ENCODE assay signal across 26 mouse cellular contexts in the genomic region with DNA sequence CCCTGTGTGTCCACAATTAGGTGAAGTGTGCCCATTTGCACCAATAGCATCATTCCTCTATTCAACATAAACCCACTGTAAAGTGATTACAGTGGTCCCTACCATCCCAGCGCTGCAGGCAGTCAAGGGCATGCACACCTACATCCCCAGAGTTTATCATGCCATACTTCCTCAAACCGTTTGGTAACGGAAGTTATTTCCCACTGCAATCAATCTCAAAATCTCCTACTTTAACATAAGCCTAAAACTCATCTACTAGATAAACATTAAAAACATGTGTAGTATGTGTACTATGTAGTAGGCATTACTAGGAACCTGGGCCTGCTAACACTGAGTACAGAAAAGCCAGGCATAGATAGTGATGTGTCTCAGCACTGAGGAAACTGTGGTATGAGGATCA. TPM values are rescaled to one million over a fixed set of nuclear protein-coding genes. Genes with fewer than 3 reads are reported as not detected.
DNase-seq lines count a peak whose midpoint lies in the region; ATAC-seq lines count a peak whose summit lies in the region.
"Had no signal": no experiment of that assay in that cellular context is flagged by ENCODE, and none has a peak within 500 bp of the region (broad histone marks: within the 10 kb centered on the region; RNA-seq: fewer than 3 reads in every experiment).

No protein-coding gene starts in this region.

- no peak for ATAC-seq in liver, embryonic 13.5 days (ENCODE audit: low read depth)
- ATAC-seq in liver, embryonic 12.5 days, result no peak
- ATAC-seq in midbrain, embryonic 11.5 days (ENCODE audit: low FRiP score), result no peak
- no peak for ATAC-seq in midbrain, embryonic 14.5 days (ENCODE audit: low FRiP score, low TSS enrichment)
- ATAC-seq: activated CD4-positive, CD25-positive, alpha-beta regulatory T cell, adult 4 months; forebrain, embryonic 13.5 days; forebrain, embryonic 15.5 days; Patski had no signal

- no peaks in the 10 kb centered on the region for H3K36me3 ChIP-seq in liver, embryonic 13.5 days
- H3K36me3 ChIP-seq in liver, embryonic 12.5 days, result no peaks in the 10 kb centered on the region
- no peaks in the 10 kb centered on the region for H3K36me3 ChIP-seq in midbrain, embryonic 11.5 days (ENCODE audit: control insufficient read depth, insufficient read depth, low read length)
- H3K36me3 ChIP-seq in midbrain, embryonic 14.5 days (ENCODE audit: control insufficient read depth, insufficient read depth, low read length), result no peaks in the 10 kb centered on the region
- H3K36me3 ChIP-seq: embryonic facial prominence, embryonic 10.5 days; embryonic facial prominence, embryonic 12.5 days; forebrain, embryonic 15.5 days had no signal

- H3K27ac ChIP-seq in liver, embryonic 13.5 days, result 0 out of 2 replicates have a peak overlapping the region, but pooled peaks have one; percentile 32
- H3K27ac ChIP-seq in liver, embryonic 12.5 days, result no peak overlapping the region
- H3K27ac ChIP-seq in midbrain, embryonic 11.5 days (ENCODE audit: low read depth, low read length), result no peak overlapping the region
- H3K27ac ChIP-seq in midbrain, embryonic 14.5 days (replicated peaks; ENCODE audit: low read depth, low read length), result no peak overlapping the region
- H3K27ac ChIP-seq: embryonic facial prominence, embryonic 10.5 days; embryonic facial prominence, embryonic 12.5 days; forebrain, embryonic 13.5 days; forebrain, embryonic 15.5 days had no signal

- H3K4me3 ChIP-seq in liver, embryonic 13.5 days (replicated peaks), result no peak overlapping the region
- no peak overlapping the region for H3K4me3 ChIP-seq in liver, embryonic 12.5 days
- no peak overlapping the region for H3K4me3 ChIP-seq in midbrain, embryonic 11.5 days (ENCODE audit: low read depth, low read length)
- no peak overlapping the region for H3K4me3 ChIP-seq in midbrain, embryonic 14.5 days (replicated peaks; ENCODE audit: low read depth, low read length)
- H3K4me3 ChIP-seq: embryonic facial prominence, embryonic 10.5 days; embryonic facial prominence, embryonic 12.5 days; forebrain, embryonic 13.5 days; forebrain, embryonic 15.5 days had no signal

- no peak for DNase-seq in liver, embryonic 13.5 days
- DNase-seq in midbrain, embryonic 11.5 days (ENCODE audit: low spot score, missing footprints), result peak; percentile 62
- no peak for DNase-seq in midbrain, embryonic 14.5 days
- DNase-seq in induced T-regulatory cell, adult 2 months (ENCODE audit: low read depth), result peak; percentile 25
- no peak for DNase-seq in left cerebral cortex, adult 18-20 months (ENCODE audit: low spot score in 2 of 2)
- no peak for DNase-seq in right cerebral cortex, postnatal 4 days
- DNase-seq: adrenal gland, adult 8-10 months; adrenal gland, postnatal 14 days; adrenal gland, postnatal 36 days; cerebellum, adult 11-12 months; cerebellum, adult 2 months; cerebellum, adult 9-10 months; cerebellum, postnatal 10 days; cerebellum, postnatal 25 days had no signal

- H3K9ac ChIP-seq in liver, embryonic 13.5 days, result no peak overlapping the region
- H3K9ac ChIP-seq in liver, embryonic 12.5 days, result no peak overlapping the region
- H3K9ac ChIP-seq in midbrain, embryonic 11.5 days (ENCODE audit: low read length), result no peak overlapping the region
- H3K9ac ChIP-seq in midbrain, embryonic 14.5 days (replicated peaks; ENCODE audit: low read length), result no peak overlapping the region
- H3K9ac ChIP-seq: embryonic facial prominence, embryonic 12.5 days; forebrain, embryonic 13.5 days; forebrain, embryonic 15.5 days had no signal

- WGBS in liver, embryonic 13.5 days (ENCODE audit: insufficient replicate concordance), result 41% methylated on average over 3 of the region's 3 CpGs
- 39% methylated on average over 3 of the region's 3 CpGs for WGBS in liver, embryonic 12.5 days (ENCODE audit: insufficient replicate concordance)
- 85% methylated on average over 3 of the region's 3 CpGs for WGBS in midbrain, embryonic 11.5 days
- WGBS in midbrain, embryonic 14.5 days, result 94% methylated on average over 3 of the region's 3 CpGs

- H3K9me3 ChIP-seq in liver, embryonic 13.5 days (replicated peaks), result no peaks in the 10 kb centered on the region
- no peaks in the 10 kb centered on the region for H3K9me3 ChIP-seq in liver, embryonic 12.5 days (replicated peaks)
- no peaks in the 10 kb centered on the region for H3K9me3 ChIP-seq in midbrain, embryonic 11.5 days (ENCODE audit: control insufficient read depth, low read length)
- no peaks in the 10 kb centered on the region for H3K9me3 ChIP-seq in midbrain, embryonic 14.5 days (ENCODE audit: control insufficient read depth, low read length)
- H3K9me3 ChIP-seq: embryonic facial prominence, embryonic 10.5 days; embryonic facial prominence, embryonic 12.5 days; forebrain, embryonic 13.5 days; forebrain, embryonic 15.5 days had no signal

- peaks cover 57% of the 10 kb centered on the region for H3K4me1 ChIP-seq in liver, embryonic 13.5 days (replicated peaks)
- H3K4me1 ChIP-seq in liver, embryonic 12.5 days, result peaks cover 57% of the 10 kb centered on the region
- peaks cover 10% of the 10 kb centered on the region for H3K4me1 ChIP-seq in midbrain, embryonic 11.5 days (ENCODE audit: control insufficient read depth, insufficient read depth, low read length)
- peaks cover 11% of the 10 kb centered on the region for H3K4me1 ChIP-seq in midbrain, embryonic 14.5 days (ENCODE audit: control insufficient read depth, insufficient read depth, low read length)

- H3K27me3 ChIP-seq in liver, embryonic 13.5 days, result no peaks in the 10 kb centered on the region
- H3K27me3 ChIP-seq in liver, embryonic 12.5 days (replicated peaks), result no peaks in the 10 kb centered on the region
- no peaks in the 10 kb centered on the region for H3K27me3 ChIP-seq in midbrain, embryonic 11.5 days (ENCODE audit: control insufficient read depth, insufficient read depth, low read length)
- no peaks in the 10 kb centered on the region for H3K27me3 ChIP-seq in midbrain, embryonic 14.5 days (ENCODE audit: control insufficient read depth, insufficient read depth, low read length)
- H3K27me3 ChIP-seq: embryonic facial prominence, embryonic 12.5 days; forebrain, embryonic 13.5 days; forebrain, embryonic 15.5 days; Patski had no signal

- H3K4me2 ChIP-seq in liver, embryonic 13.5 days, result no peak overlapping the region
- no peak overlapping the region for H3K4me2 ChIP-seq in liver, embryonic 12.5 days
- H3K4me2 ChIP-seq in midbrain, embryonic 11.5 days, result no peak overlapping the region
- no peak overlapping the region for H3K4me2 ChIP-seq in midbrain, embryonic 14.5 days (ENCODE audit: low read length)
- H3K4me2 ChIP-seq: embryonic facial prominence, embryonic 12.5 days; forebrain, embryonic 13.5 days; forebrain, embryonic 15.5 days had no signal

RNA-seq across cellular contexts. Expression of a gene that starts 2.8 kb away (rescaled TPM):
- polyA plus RNA-seq in liver, embryonic 13.5 days (2015; fragmentation: Nextera tagmentation; extraction: Ambion mirVana), result 13.5 and 17.8 TPM in 2 replicates
- polyA plus RNA-seq in liver, embryonic 12.5 days (2016; fragmentation: Nextera tagmentation; extraction: Ambion mirVana), result 20.7 and 21.4 TPM in 2 replicates
- 41.3 and 49.9 TPM in 2 replicates for polyA plus RNA-seq in midbrain, embryonic 11.5 days (2014; fragmentation: Nextera tagmentation; extraction: Ambion mirVana)
- polyA plus RNA-seq in midbrain, embryonic 14.5 days (2014; fragmentation: Nextera tagmentation; extraction: Ambion mirVana), result 56.2 and 63.1 TPM in 2 replicates
- 10 to 100 TPM; 42.6 to 44.8 TPM for total RNA-seq in left cerebral cortex, adult 18-20 months (2021)

RNA-seq across cellular contexts. Expression of a gene that starts 3.0 kb away (rescaled TPM):
- polyA plus RNA-seq in liver, embryonic 13.5 days (2015; fragmentation: Nextera tagmentation; extraction: Ambion mirVana), result not detected in 2 replicates
- polyA plus RNA-seq in liver, embryonic 12.5 days (2016; fragmentation: Nextera tagmentation; extraction: Ambion mirVana), result not detected in 2 replicates
- not detected in 2 replicates for polyA plus RNA-seq in midbrain, embryonic 11.5 days (2014; fragmentation: Nextera tagmentation; extraction: Ambion mirVana)
- not detected in 2 replicates for polyA plus RNA-seq in midbrain, embryonic 14.5 days (2014; fragmentation: Nextera tagmentation; extraction: Ambion mirVana)
- total RNA-seq in left cerebral cortex, adult 18-20 months (2021), result not detected
- total RNA-seq: adrenal gland, adult 18-20 months; adrenal gland, postnatal 14 days; adrenal gland, postnatal 36 days; ES-E14 had no signal
- polyA plus RNA-seq: cerebellum, adult 2 months; cortical plate, adult 2 months; forebrain, embryonic 11.5 days had no signal

RNA-seq across cellular contexts. Expression of a gene that starts 23.5 kb away (rescaled TPM):
- polyA plus RNA-seq in liver, embryonic 13.5 days (2015; fragmentation: Nextera tagmentation; extraction: Ambion mirVana), result not detected in 2 replicates
- polyA plus RNA-seq in liver, embryonic 12.5 days (2016; fragmentation: Nextera tagmentation; extraction: Ambion mirVana), result 0.10 TPM in 1 of 2 replicates, not detected in the other
- polyA plus RNA-seq in midbrain, embryonic 11.5 days (2014; fragmentation: Nextera tagmentation; extraction: Ambion mirVana), result 0.14 TPM in 1 of 2 replicates, not detected in the other
- polyA plus RNA-seq in midbrain, embryonic 14.5 days (2014; fragmentation: Nextera tagmentation; extraction: Ambion mirVana), result 0.24 and 0.36 TPM in 2 replicates
- under 1 TPM; 0.47 to 0.72 TPM for total RNA-seq in left cerebral cortex, adult 18-20 months (2021)
- polyA plus RNA-seq: activated CD4-positive, CD25-positive, alpha-beta regulatory T cell, adult 4 months; embryonic facial prominence, embryonic 14.5 days; forebrain, embryonic 11.5 days; forebrain, embryonic 13.5 days; forebrain, embryonic 15.5 days; Patski had no signal

Comparison
In these comparisons a context has a peak if more than half of its experiments do, and no peak if none do; other contexts are left out.
1. DNase-seq: peak in midbrain, embryonic 11.5 days (single experiment) and induced T-regulatory cell, adult 2 months (single experiment); none in liver, embryonic 13.5 days (single experiment), midbrain, embryonic 14.5 days (single experiment), left cerebral cortex, adult 18-20 months (0 of 2) and right cerebral cortex, postnatal 4 days (single experiment).